Mouse (Mus musculus) forebrain, embryonic 11.5 days (tissue): ENCODE results near the gene Ctbp2. TPM values are rescaled to one million over a fixed set of nuclear protein-coding genes. Genes with fewer than 3 reads are reported as not detected.

Source experiments
- ATAC-seq: fragments of 200-750 bp; cut with Nextera tagmentation; replicated peaks from 2 replicates; pipeline ENCODE4 v1.8.0; 2017; ENCODE audit warnings: moderate TSS enrichment; ENCODE audit not compliant: low FRiP score
- DNase-seq: peaks from one replicate; pipeline ENCODE4 v3.0.0-alpha.2; 2017; ENCODE audit warnings: low spot score
- H3K27ac ChIP-seq: fragments of 300-500 bp; sonication (generic); 2 replicates; pipeline ENCODE4 v1.5.1; 2014; ENCODE audit warnings: low read depth, low read length
- H3K27me3 ChIP-seq: fragments of 300-500 bp; sonication (generic); 2 replicates; pipeline ENCODE4 v1.6.1; 2014; ENCODE audit warnings: mild to moderate bottlenecking, low read length, mixed read lengths; ENCODE audit not compliant: control insufficient read depth, insufficient read depth
- H3K36me3 ChIP-seq: fragments of 300-500 bp; sonication (generic); 2 replicates; pipeline ENCODE4 v1.6.1; 2014; ENCODE audit warnings: mild to moderate bottlenecking, low read length, moderate library complexity, mixed read lengths; ENCODE audit not compliant: control insufficient read depth, insufficient read depth
- H3K4me1 ChIP-seq: fragments of 300-500 bp; sonication (generic); replicated peaks from 2 replicates; pipeline ENCODE4 v1.6.1; 2014; ENCODE audit warnings: low read length, mixed read lengths; ENCODE audit not compliant: control insufficient read depth, insufficient read depth
- H3K4me2 ChIP-seq: fragments of 300-500 bp; sonication (generic); 2 replicates; pipeline ENCODE4 v1.6.1; 2014; ENCODE audit warnings: low read depth, mild to moderate bottlenecking, low read length, moderate library complexity, mixed read lengths; ENCODE audit not compliant: severe bottlenecking
- H3K4me3 ChIP-seq: fragments of 300-500 bp; sonication (generic); 2 replicates; pipeline ENCODE4 v1.5.1; 2014; ENCODE audit warnings: low read depth, low read length
- H3K9ac ChIP-seq: fragments of 300-500 bp; sonication (generic); 2 replicates; pipeline ENCODE4 v1.6.1; 2014; ENCODE audit warnings: low read length
- H3K9me3 ChIP-seq: fragments of 300-500 bp; sonication (generic); 2 replicates; pipeline ENCODE4 v1.6.1; 2016; ENCODE audit warnings: low read length, mixed read lengths; ENCODE audit not compliant: control insufficient read depth
- WGBS: fragments of 180-500 bp; shearing (Covaris S2); extraction: QIAGEN DNeasy Blood & Tissue Kit; methylation state at CpG from one replicate; pipeline ENCODE4 v1.1.7; 2014; 5-methylcytosine and 5-hydroxymethylcytosine counted together
- polyA plus RNA-seq: library from polyadenylated mRNA; unstranded; fragments of >200 nt; fragmentation: Nextera tagmentation; extraction: Ambion mirVana; gene quantifications from 2 replicates; pipeline ENCODE4 v1.2.1, GENCODE M21; 2014

Gene Ctbp2
- polyA plus RNA-seq, 1 experiment from 2014 or later = 137 TPM

- Histone ChIP-seq H3K36me3 (no peaks in the 10 kb centered on the region), H3K4me1 (peaks cover 16% of the 10 kb centered on the region), H3K27me3 (no peaks in the 10 kb centered on the region), H3K9ac (no peak overlapping the region), H3K27ac (0 out of 2 replicates have a peak overlapping the region, but pooled peaks have one; percentile 18), H3K9me3 (no peaks in the 10 kb centered on the region), H3K4me3 (no peak overlapping the region), H3K4me2 (no peak overlapping the region)
- 63% methylated on average over 4 of the region's 4 CpGs for WGBS
- DNase-seq = no peak
- no peak for ATAC-seq
These were observed 86.5 kb downstream of the Ctbp2 start for GRCm38 (mm10) chr7:133037618-133038017.

- DNase-seq (no peak), ATAC-seq (no peak)
- WGBS = 37% methylated on average over 5 of the region's 5 CpGs
- H3K9ac ChIP-seq = no peak overlapping the region
- H3K9me3 ChIP-seq = no peaks in the 10 kb centered on the region
- no peak overlapping the region for H3K4me2 ChIP-seq
- H3K36me3 ChIP-seq = no peaks in the 10 kb centered on the region
- peaks cover 16% of the 10 kb centered on the region for H3K4me1 ChIP-seq
- H3K4me3 ChIP-seq = no peak overlapping the region
- 0 out of 2 replicates have a peak overlapping the region, but pooled peaks have one; percentile 18 for H3K27ac ChIP-seq
- no peaks in the 10 kb centered on the region for H3K27me3 ChIP-seq
These were observed 86.9 kb downstream of the Ctbp2 start for GRCm38 (mm10) chr7:133037217-133037616.

- Histone ChIP-seq H3K4me2 (no peak overlapping the region), H3K4me3 (no peak overlapping the region), H3K27me3 (no peaks in the 10 kb centered on the region), H3K36me3 (no peaks in the 10 kb centered on the region), H3K27ac (no peak overlapping the region), H3K9me3 (no peaks in the 10 kb centered on the region), H3K9ac (no peak overlapping the region), H3K4me1 (peaks cover 16% of the 10 kb centered on the region)
- ATAC-seq (no peak), DNase-seq (no peak)
These were observed 88.3 kb downstream of the Ctbp2 start for GRCm38 (mm10) chr7:133035901-133036300.

- peak; percentile 79 for DNase-seq
- Histone ChIP-seq H3K9me3 (no peaks in the 10 kb centered on the region), H3K4me2 (no peak overlapping the region), H3K4me1 (peaks cover 16% of the 10 kb centered on the region), H3K9ac (no peak overlapping the region), H3K4me3 (no peak overlapping the region), H3K36me3 (no peaks in the 10 kb centered on the region), H3K27me3 (no peaks in the 10 kb centered on the region), H3K27ac (no peak overlapping the region)
- WGBS = 43% methylated on average over 9 of the region's 9 CpGs
- ATAC-seq = peak; percentile 61
These were observed 91.5 kb downstream of the Ctbp2 start for GRCm38 (mm10) chr7:133032589-133033203.

GRCm38 (mm10) chr7:133029496-133030047 is 94.6 kb downstream of the Ctbp2 start:
- H3K27me3 ChIP-seq = no peaks in the 10 kb centered on the region
- no peaks in the 10 kb centered on the region for H3K9me3 ChIP-seq
- H3K4me3 ChIP-seq = no peak overlapping the region
- H3K36me3 ChIP-seq = no peaks in the 10 kb centered on the region
- H3K27ac ChIP-seq = no peak overlapping the region
- H3K4me2 ChIP-seq = no peak overlapping the region
- DNase-seq = no peak
- no peak overlapping the region for H3K9ac ChIP-seq
- H3K4me1 ChIP-seq = peaks cover 14% of the 10 kb centered on the region; the same call in 1 of the 2 replicates
- WGBS = 77% methylated on average over 8 of the region's 8 CpGs
- ATAC-seq = no peak

- no peak overlapping the region for H3K27ac ChIP-seq
- no peaks in the 10 kb centered on the region for H3K27me3 ChIP-seq
- no peak overlapping the region for H3K9ac ChIP-seq
- no peak overlapping the region for H3K4me2 ChIP-seq
- H3K9me3 ChIP-seq = no peaks in the 10 kb centered on the region
- DNase-seq = no peak
- no peaks in the 10 kb centered on the region for H3K36me3 ChIP-seq
- H3K4me3 ChIP-seq = no peak overlapping the region
- peaks cover 14% of the 10 kb centered on the region; the same call in 1 of the 2 replicates for H3K4me1 ChIP-seq
- 93% methylated on average over 8 of the region's 8 CpGs for WGBS
- ATAC-seq = no peak
These were observed 95.2 kb downstream of the Ctbp2 start for GRCm38 (mm10) chr7:133029004-133029403.

- H3K9ac ChIP-seq = no peak overlapping the region
- DNase-seq (no peak), ATAC-seq (no peak)
- H3K4me1 ChIP-seq = peaks cover 8% of the 10 kb centered on the region; the same call in 1 of the 2 replicates
- WGBS = 94% methylated on average over 4 of the region's 4 CpGs
- H3K27ac ChIP-seq = no peak overlapping the region
- H3K36me3 ChIP-seq = no peaks in the 10 kb centered on the region
- no peaks in the 10 kb centered on the region for H3K27me3 ChIP-seq
- H3K4me3 ChIP-seq = no peak overlapping the region
- no peaks in the 10 kb centered on the region for H3K9me3 ChIP-seq
- H3K4me2 ChIP-seq = no peak overlapping the region
These were observed 96.2 kb downstream of the Ctbp2 start for GRCm38 (mm10) chr7:133027930-133028329.

GRCm38 (mm10) chr7:133024694-133025093 is 99.5 kb downstream of the Ctbp2 start:
- no peak overlapping the region for H3K9ac ChIP-seq
- H3K36me3 ChIP-seq = no peaks in the 10 kb centered on the region
- no peak overlapping the region for H3K27ac ChIP-seq
- WGBS = 79% methylated on average over 1 of the region's 1 CpGs
- H3K4me3 ChIP-seq = no peak overlapping the region
- no peak overlapping the region for H3K4me2 ChIP-seq
- no peaks in the 10 kb centered on the region for H3K27me3 ChIP-seq
- ATAC-seq = no peak
- no peak for DNase-seq
- H3K9me3 ChIP-seq = no peaks in the 10 kb centered on the region
- H3K4me1 ChIP-seq = peaks cover 15% of the 10 kb centered on the region

- ATAC-seq (no peak), DNase-seq (no peak)
- 28% methylated on average over 6 of the region's 6 CpGs for WGBS
- Histone ChIP-seq H3K4me1 (peaks cover 28% of the 10 kb centered on the region), H3K27me3 (no peaks in the 10 kb centered on the region), H3K36me3 (no peaks in the 10 kb centered on the region), H3K9me3 (no peaks in the 10 kb centered on the region), H3K9ac (no peak overlapping the region), H3K4me3 (no peak overlapping the region), H3K27ac (no peak overlapping the region), H3K4me2 (no peak overlapping the region)
These were observed 104.6 kb downstream of the Ctbp2 start for GRCm38 (mm10) chr7:133019481-133020020.
